8 mouse cellular contexts compared by ENCODE assay signal in genomic region chr2:34801516-34802482, GRCm38 (mm10). TPM values are rescaled to one million over a fixed set of nuclear protein-coding genes. Genes with fewer than 3 reads are reported as not detected.
A peak's percentile ranks its signal among the peaks of the same experiment; 100 is the strongest.
DNase-seq lines count a peak whose midpoint lies in the region; ATAC-seq lines count a peak whose summit lies in the region.

No protein-coding gene starts in this region.

- 5% methylated on average over 39 of the region's 39 CpGs for WGBS in hindbrain, embryonic 15.5 days

- H3K27ac ChIP-seq in hindbrain, embryonic 15.5 days (replicated peaks), result peak overlapping the region; percentile 90

- DNase-seq in T-cell, adult 2 months (ENCODE audit: low spot score), result peak; percentile 98
- DNase-seq in cerebellum, postnatal 36 days, result peak; percentile 96
- peak; percentile 96 to 99 for DNase-seq in frontal cortex, postnatal 36 days (ENCODE audit: low spot score in 2 of 2)
- DNase-seq in left cerebral cortex, adult 11 months (ENCODE audit: low spot score), result peak; percentile 98
- peak; percentile 98 for DNase-seq in lung, postnatal 4 days
- DNase-seq in retina, postnatal 7 days (ENCODE audit: low read depth, low spot score), result peak; percentile 97
- DNase-seq in urinary bladder, adult 2 months (ENCODE audit: low spot score), result peak; percentile 87

- no peaks in the 10 kb centered on the region for H3K9me3 ChIP-seq in hindbrain, embryonic 15.5 days

- peak overlapping the region; percentile 75 for H3K4me2 ChIP-seq in hindbrain, embryonic 15.5 days

- peak overlapping the region; percentile 77 for H3K4me3 ChIP-seq in hindbrain, embryonic 15.5 days

- peaks cover 24% of the 10 kb centered on the region for H3K4me1 ChIP-seq in hindbrain, embryonic 15.5 days (replicated peaks)

- H3K36me3 ChIP-seq in hindbrain, embryonic 15.5 days, result 0 out of 2 replicates have a peak, but pooled peaks cover 2% of the 10 kb centered on the region

- peak; percentile 97 for ATAC-seq in hindbrain, embryonic 15.5 days (ENCODE audit: low FRiP score, low read depth)

- peak overlapping the region; percentile 87 for H3K9ac ChIP-seq in hindbrain, embryonic 15.5 days

- H3K27me3 ChIP-seq in hindbrain, embryonic 15.5 days, result no peaks in the 10 kb centered on the region

RNA-seq across cellular contexts. Expression of gene Rabepk, which starts 2.1 kb away (rescaled TPM):
- polyA plus RNA-seq in hindbrain, embryonic 15.5 days (2015; fragmentation: Nextera tagmentation; extraction: Ambion mirVana), result 24.8 and 27.3 TPM in 2 replicates
- polyA plus RNA-seq in urinary bladder, adult 2 months (2012; rRNA removed), result 15.4 and 17.0 TPM in 2 replicates

RNA-seq across cellular contexts. Expression of gene Fbxw2, which starts 24.3 kb away (rescaled TPM):
- 96.8 and 97.6 TPM in 2 replicates for polyA plus RNA-seq in hindbrain, embryonic 15.5 days (2015; fragmentation: Nextera tagmentation; extraction: Ambion mirVana)
- polyA plus RNA-seq in urinary bladder, adult 2 months (2012; rRNA removed), result 70.3 and 71.0 TPM in 2 replicates

RNA-seq across cellular contexts. Expression of gene Hspa5, which starts 30.0 kb away (rescaled TPM):
- 436 and 443 TPM in 2 replicates for polyA plus RNA-seq in hindbrain, embryonic 15.5 days (2015; fragmentation: Nextera tagmentation; extraction: Ambion mirVana)
- polyA plus RNA-seq in urinary bladder, adult 2 months (2012; rRNA removed), result 272 and 309 TPM in 2 replicates

RNA-seq across cellular contexts. Expression of gene Gm34653, which starts 31.0 kb away (rescaled TPM):
- polyA plus RNA-seq in hindbrain, embryonic 15.5 days (2015; fragmentation: Nextera tagmentation; extraction: Ambion mirVana), result not detected in 2 replicates
- 0.04 and 0.08 TPM in 2 replicates for polyA plus RNA-seq in urinary bladder, adult 2 months (2012; rRNA removed)

RNA-seq across cellular contexts. Expression of gene Gapvd1, which starts 46.8 kb away (rescaled TPM):
- 106 and 108 TPM in 2 replicates for polyA plus RNA-seq in hindbrain, embryonic 15.5 days (2015; fragmentation: Nextera tagmentation; extraction: Ambion mirVana)
- 26.6 and 32.5 TPM in 2 replicates for polyA plus RNA-seq in urinary bladder, adult 2 months (2012; rRNA removed)

Comparison
In these comparisons a context has a peak if more than half of its experiments do, and no peak if none do; other contexts are left out.
1. Peak in every context shown above with its lines: DNase-seq, ATAC-seq, H3K4me3 ChIP-seq and H3K27ac ChIP-seq.